Mouse (Mus musculus) thymus, adult 2 months (tissue): ENCODE measurements around the gene Zfp593. TPM values are rescaled to one million over a fixed set of nuclear protein-coding genes. Genes with fewer than 3 reads are reported as not detected.

Experiments
- DNase-seq: peaks from one replicate; pipeline ENCODE4 v3.0.0; 2021
- H3K27ac ChIP-seq: fragments of 200-500 bp; 2 replicates; pipeline ENCODE4 v1.5.1; 2012; ENCODE audit warnings: low read length, control low read depth; ENCODE audit not compliant: control insufficient read depth, insufficient read depth
- H3K27me3 ChIP-seq: fragments of 200-500 bp; 2 replicates; pipeline ENCODE4 v1.6.1; 2012; ENCODE audit warnings: mild to moderate bottlenecking, low read length, moderate library complexity, mixed read lengths; ENCODE audit not compliant: control insufficient read depth, insufficient read depth
- H3K36me3 ChIP-seq: fragments of 200-500 bp; 2 replicates; pipeline ENCODE4 v1.6.1; 2012; ENCODE audit warnings: mild to moderate bottlenecking, low read length, moderate library complexity; ENCODE audit not compliant: control insufficient read depth, insufficient read depth
- H3K4me1 ChIP-seq: fragments of 200-500 bp; replicated peaks from 2 replicates; pipeline ENCODE4 v1.6.1; 2012; ENCODE audit warnings: low read length; ENCODE audit not compliant: control insufficient read depth, insufficient read depth
- H3K4me3 ChIP-seq: fragments of 200-500 bp; 2 replicates; pipeline ENCODE4 v1.5.1; 2012; ENCODE audit warnings: mild to moderate bottlenecking, low read length, control low read depth, moderate library complexity; ENCODE audit not compliant: control insufficient read depth, insufficient read depth
- CTCF ChIP-seq: fragments of 200-500 bp; IDR thresholded peaks from 2 replicates; pipeline ENCODE4 v1.5.1; 2012; ENCODE audit warnings: mild to moderate bottlenecking, control low read depth, low read length, moderate library complexity, borderline replicate concordance; ENCODE audit not compliant: control insufficient read depth, poor library complexity, insufficient read depth; ENCODE audit errors: extremely low read depth
- POLR2A ChIP-seq: fragments of 200-500 bp; IDR thresholded peaks from 2 replicates; pipeline ENCODE4 v1.6.1; 2012; ENCODE audit warnings: mild to moderate bottlenecking, low read length, control low read depth, moderate library complexity; ENCODE audit not compliant: control insufficient read depth, poor library complexity, insufficient read depth; ENCODE audit errors: extremely low read depth
- WGBS: fragments of 180-500 bp; shearing (Covaris S2); methylation state at CpG from one replicate; pipeline ENCODE4 v1.1.7; 2018; 5-methylcytosine and 5-hydroxymethylcytosine counted together
- polyA plus RNA-seq: library from polyadenylated mRNA; depleted of rRNA; stranded (reverse); fragments of >200 nt; gene quantifications from 2 replicates; pipeline ENCODE4 v1.2.3, GENCODE M21; 2012

The Zfp593 gene
- polyA plus RNA-seq, 1 experiment, result 14.8 TPM

DNA sequence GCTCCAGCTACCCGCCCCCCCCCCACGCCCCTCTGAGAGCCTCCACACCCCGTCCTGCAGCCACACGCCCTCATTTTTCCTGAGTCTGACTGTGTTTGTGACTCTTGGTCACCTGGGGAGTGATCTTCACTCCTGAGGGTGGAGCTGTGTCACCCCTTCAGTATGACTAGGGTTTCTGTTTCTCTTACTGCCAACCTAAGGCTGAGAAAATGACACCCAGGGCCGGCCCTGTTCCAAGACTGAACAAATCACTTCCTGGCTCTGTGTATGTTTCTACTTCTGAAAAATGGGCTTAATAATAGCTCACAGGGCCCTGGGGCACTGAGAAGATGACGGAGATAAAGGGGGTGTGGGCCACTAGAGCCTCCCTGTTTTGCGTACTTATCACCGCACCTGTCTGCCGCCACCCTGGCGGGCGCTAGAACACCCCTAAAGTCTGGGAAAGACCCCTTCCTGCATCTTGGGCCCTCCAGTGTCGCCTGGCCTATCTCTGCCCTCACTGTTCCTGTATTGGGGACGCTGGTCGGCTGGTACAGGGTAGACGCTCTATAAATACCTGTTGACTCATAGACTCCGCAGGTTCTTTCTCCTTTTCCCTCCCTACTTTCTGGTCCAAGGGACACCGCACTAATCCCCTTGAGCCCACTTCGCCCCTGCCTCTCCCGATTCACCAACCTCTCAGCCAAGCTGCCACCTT, 7.7 kb downstream of the Zfp593 start:
- WGBS, result 84% methylated on average over 19 of the region's 19 CpGs
- no peak for TF ChIP-seq POLR2A
- TF ChIP-seq CTCF, result no peak
- Histone ChIP-seq H3K4me1 (no peaks in the 10 kb centered on the region), H3K4me3 (peak overlapping the region; percentile 19), H3K27ac (no peak overlapping the region), H3K36me3 (no peaks in the 10 kb centered on the region), H3K27me3 (no peaks in the 10 kb centered on the region)
- no peak for DNase-seq

DNA sequence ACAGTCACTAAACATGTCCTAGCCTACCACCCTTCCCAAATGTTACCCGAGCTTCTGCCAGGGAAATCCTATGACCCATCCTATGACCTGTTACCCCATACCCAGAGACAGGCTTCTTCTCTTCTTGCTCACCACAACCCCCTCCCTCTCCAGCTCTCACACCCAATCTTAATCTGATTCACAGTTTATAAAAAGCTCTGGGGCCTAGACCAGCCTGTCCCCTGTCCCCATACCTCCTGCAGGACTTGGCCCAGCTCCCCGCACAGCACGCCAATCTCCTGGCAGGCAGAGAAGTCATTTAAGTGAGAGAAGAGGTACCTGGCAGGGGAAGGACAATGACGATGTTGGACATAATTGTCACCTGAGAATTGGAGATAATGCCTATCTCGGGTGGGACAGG, 10.5 kb downstream of the Zfp593 start:
- TF ChIP-seq CTCF (no peak), POLR2A (no peak)
- no peak for DNase-seq
- 92% methylated on average over 5 of the region's 5 CpGs for WGBS
- no peaks in the 10 kb centered on the region for H3K36me3 ChIP-seq
- H3K27ac ChIP-seq, result no peak overlapping the region
- H3K4me3 ChIP-seq, result no peak overlapping the region
- H3K27me3 ChIP-seq, result no peaks in the 10 kb centered on the region
- H3K4me1 ChIP-seq, result no peaks in the 10 kb centered on the region

DNA sequence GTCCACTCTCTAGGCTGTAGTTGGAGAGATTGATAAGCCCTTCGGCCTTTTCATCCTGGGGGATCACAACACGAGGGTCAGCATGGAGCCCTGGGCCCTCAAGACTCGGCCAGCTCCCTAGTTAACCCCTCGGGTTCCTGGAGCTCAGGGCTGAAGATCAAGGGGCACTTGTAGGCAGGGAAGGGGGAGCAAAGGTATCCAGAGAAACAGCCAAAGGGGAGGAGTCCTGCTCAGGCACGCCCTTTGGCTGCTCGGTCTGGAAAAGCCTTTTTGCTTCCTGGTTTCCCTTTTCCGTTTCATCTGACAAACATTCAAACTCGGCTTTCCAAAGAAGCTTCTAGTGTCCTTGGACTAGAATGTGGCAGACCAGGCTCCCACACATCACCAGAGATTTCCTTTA, 15.0 kb downstream of the Zfp593 start:
- DNase-seq, result no peak
- no peak for TF ChIP-seq CTCF
- TF ChIP-seq POLR2A, result no peak
- Histone ChIP-seq H3K4me1 (no peaks in the 10 kb centered on the region), H3K27me3 (no peaks in the 10 kb centered on the region), H3K4me3 (no peak overlapping the region), H3K36me3 (no peaks in the 10 kb centered on the region), H3K27ac (no peak overlapping the region)
- 76% methylated on average over 8 of the region's 8 CpGs for WGBS

DNA sequence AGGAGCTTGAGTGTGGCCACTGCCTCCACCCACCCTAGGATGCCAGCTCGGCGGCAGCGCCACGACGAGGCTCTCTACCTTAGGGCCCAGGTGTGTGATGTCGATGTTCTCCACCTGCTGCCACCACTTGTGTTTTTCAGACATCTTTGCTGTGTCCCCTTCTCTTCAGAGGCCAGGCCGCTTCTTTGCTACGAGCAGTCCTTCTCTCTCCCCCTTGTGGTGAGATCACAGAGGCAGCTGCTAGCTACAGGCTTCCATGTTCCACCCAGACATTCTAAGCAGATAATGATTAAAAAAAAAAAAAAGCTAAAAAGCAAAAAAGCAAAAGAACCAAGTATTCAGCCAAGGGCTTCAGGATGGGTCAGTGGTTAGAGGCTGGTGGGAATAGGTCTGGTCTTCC, 18.2 kb downstream of the Zfp593 start, which contains the start of gene Catsper4:
Gene Catsper4, minus strand, starts transcription at position 190 of the 400 bp plus-strand sequence.
- Histone ChIP-seq H3K27me3 (no peaks in the 10 kb centered on the region), H3K4me1 (no peaks in the 10 kb centered on the region), H3K36me3 (no peaks in the 10 kb centered on the region), H3K4me3 (no peak within 1 kb of the TSS), H3K27ac (no peak within 1 kb of the TSS)
- DNase-seq, result no peak
- WGBS, result 73% methylated on average over 8 of the region's 8 CpGs
- TF ChIP-seq CTCF, result no peak

DNA sequence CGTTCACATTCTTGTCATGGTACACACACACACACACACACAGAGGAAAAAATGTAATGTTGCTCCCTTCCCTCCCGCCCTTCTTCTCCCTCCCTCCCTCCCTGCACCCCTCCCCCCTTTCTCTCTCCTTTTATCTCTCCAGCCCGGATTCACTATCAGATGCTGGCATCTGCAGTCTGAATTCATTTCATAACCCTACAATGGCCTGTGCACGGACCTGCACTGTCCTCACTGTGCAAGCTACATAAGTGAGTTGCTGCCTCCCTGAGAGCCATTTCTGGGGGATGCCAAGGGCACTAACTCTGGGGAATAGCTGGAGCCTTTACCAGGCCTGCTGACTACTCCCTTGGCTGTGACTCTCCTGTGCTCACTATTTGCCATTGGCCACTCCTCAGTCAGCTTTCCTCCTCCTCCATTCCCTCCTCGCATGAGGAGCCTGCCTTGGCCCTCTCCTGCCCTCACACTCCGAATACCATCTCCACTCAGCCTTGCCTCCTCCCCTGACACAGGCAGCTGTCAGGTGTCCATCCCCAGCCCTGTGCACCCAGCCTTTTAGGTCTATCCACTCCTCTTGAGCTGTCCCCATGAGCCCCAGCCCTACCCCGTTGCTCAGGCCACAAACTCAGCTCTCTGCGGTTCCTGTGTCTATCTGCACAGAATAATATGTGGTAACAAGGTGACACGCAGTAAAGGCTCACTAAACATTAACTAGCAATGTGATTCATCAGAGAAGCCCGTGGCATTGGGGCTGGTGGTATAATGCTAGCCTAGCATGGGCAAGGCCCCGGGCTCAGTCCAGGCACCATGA, 22.4 kb downstream of the Zfp593 start:
- no peak for TF ChIP-seq CTCF
- TF ChIP-seq POLR2A, result no peak

DNA sequence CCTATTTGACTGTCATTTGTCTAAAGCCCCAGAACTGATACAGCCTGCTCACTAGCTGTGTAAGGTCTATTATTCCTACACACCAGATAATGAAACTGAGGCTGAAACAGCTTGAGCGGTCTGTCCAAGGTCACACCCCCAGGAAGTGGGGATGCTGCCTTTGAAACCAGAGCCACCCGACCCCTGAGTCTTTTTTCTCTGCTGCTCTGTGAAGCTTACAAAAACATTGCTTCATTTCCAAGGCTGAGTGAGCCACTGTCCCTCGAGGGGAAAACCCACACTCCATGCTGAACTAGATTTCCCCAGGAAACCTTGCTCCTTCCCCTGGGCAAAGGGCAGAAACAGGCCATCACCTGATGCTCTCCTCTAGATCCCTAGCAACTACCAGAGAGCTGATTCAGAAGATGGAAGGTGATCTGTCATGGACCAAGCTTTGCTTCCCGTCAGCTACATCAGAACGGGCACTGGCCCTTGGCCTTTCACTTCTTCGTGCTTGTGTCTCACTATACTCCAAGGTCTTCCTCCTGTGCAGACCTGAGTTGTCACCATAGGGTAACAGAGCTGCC, 38.8 kb downstream of the Zfp593 start:
- H3K36me3 ChIP-seq, result no peaks in the 10 kb centered on the region
- H3K27ac ChIP-seq, result no peak overlapping the region
- no peak for DNase-seq
- H3K4me1 ChIP-seq, result peaks cover 5% of the 10 kb centered on the region
- WGBS, result 49% methylated on average over 6 of the region's 6 CpGs
- no peak overlapping the region for H3K4me3 ChIP-seq
- no peak for TF ChIP-seq POLR2A
- no peak for TF ChIP-seq CTCF
- H3K27me3 ChIP-seq, result no peaks in the 10 kb centered on the region

More for the DNA sequence above, 22.4 kb downstream of the Zfp593 start:
- no peak for DNase-seq
- no peaks in the 10 kb centered on the region for H3K36me3 ChIP-seq
- no peak overlapping the region for H3K27ac ChIP-seq
- no peaks in the 10 kb centered on the region for H3K27me3 ChIP-seq
- H3K4me3 ChIP-seq, result no peak overlapping the region
- no peaks in the 10 kb centered on the region for H3K4me1 ChIP-seq
- WGBS, result 84% methylated on average over 11 of the region's 11 CpGs

DNA sequence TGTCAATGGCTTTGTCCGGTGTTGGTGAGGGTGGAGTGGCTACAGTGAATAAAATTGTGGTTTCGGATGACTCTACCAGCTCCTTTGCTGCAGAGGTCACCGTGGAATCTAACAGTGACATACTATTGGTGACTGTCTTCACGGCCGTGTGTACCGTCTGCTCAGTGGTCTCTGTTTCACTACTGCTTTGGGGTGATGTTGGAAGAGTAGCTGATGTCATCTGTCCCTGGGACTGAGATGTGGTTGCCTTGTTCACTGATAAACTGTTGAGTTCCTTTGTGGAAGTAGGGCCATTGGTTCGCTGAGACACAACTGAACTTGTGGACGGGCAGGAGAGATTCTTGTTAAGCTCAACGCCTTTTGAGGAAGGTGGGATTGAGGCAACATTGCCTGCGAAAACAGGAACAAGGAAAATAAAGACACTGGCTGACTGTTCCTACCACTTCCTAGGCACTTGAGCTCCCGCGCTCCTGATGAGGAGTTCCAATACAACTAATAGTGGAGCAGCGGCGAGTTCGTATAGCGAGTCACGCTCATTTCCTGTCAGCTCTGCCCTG, 42.0 kb downstream of the Zfp593 start:
- WGBS, result 77% methylated on average over 17 of the region's 17 CpGs
- no peak for TF ChIP-seq POLR2A
- TF ChIP-seq CTCF, result no peak
- H3K27ac ChIP-seq, result no peak overlapping the region

More for the DNA sequence above, 42.0 kb downstream of the Zfp593 start:
- DNase-seq, result no peak
- no peaks in the 10 kb centered on the region for H3K36me3 ChIP-seq
- H3K27me3 ChIP-seq, result no peaks in the 10 kb centered on the region
- peaks cover 5% of the 10 kb centered on the region for H3K4me1 ChIP-seq
- no peak overlapping the region for H3K4me3 ChIP-seq
